Mouse (Mus musculus) CH12.LX (cell line): Measurements from ENCODE around the gene Hspa5. TPM values are rescaled to one million over a fixed set of nuclear protein-coding genes. Genes with fewer than 3 reads are reported as not detected.

ENCODE experiments used
- DNase-seq: peaks from one replicate; pipeline ENCODE4 v3.0.0-alpha.2; 2013; ENCODE audit errors: extremely low read depth
- H3K27ac ChIP-seq: 2 replicates; pipeline ENCODE4 v1.5.1; 2012; ENCODE audit warnings: low read depth, mild to moderate bottlenecking, control low read depth, moderate library complexity; ENCODE audit not compliant: insufficient read depth
- H3K27me3 ChIP-seq: replicated peaks from 2 replicates; pipeline ENCODE3; 2012; ENCODE audit warnings: inconsistent platforms
- H3K36me3 ChIP-seq, 2 experiments: replicated peaks in 1 of 2; 2 replicates each; pipeline versions ENCODE3 to v1.6.1; 2012; ENCODE audit warnings: inconsistent platforms in 1 of 2, low read length in 1 of 2, mild to moderate bottlenecking in 1 of 2, mixed read lengths in 1 of 2, moderate library complexity in 1 of 2; ENCODE audit not compliant: control insufficient read depth in 1 of 2, insufficient read depth in 1 of 2
- H3K4me1 ChIP-seq, 2 experiments: 2 replicates each; pipeline ENCODE4 v1.6.1; 2012; ENCODE audit warnings: inconsistent platforms in 1 of 2, moderate library complexity in 1 of 2; ENCODE audit not compliant: insufficient read depth in 2 of 2, control insufficient read depth in 1 of 2
- H3K4me2 ChIP-seq: 2 replicates; pipeline ENCODE4 v1.6.1; 2012; ENCODE audit warnings: low read depth, mild to moderate bottlenecking, control low read depth; ENCODE audit not compliant: poor library complexity, insufficient read depth, severe bottlenecking
- H3K4me3 ChIP-seq, 3 experiments: fragments of 150-350 bp in 1 of 3; sonication (generic) in 1 of 3; replicated peaks in 1 of 3; 2 replicates each; pipeline versions ENCODE3 to v1.5.1; 2011 to 2012; ENCODE audit warnings: low read depth in 2 of 3, low read length in 2 of 3, mild to moderate bottlenecking in 2 of 3, moderate library complexity in 2 of 3, control low read depth in 1 of 3, improper control_type of control experiment in 1 of 3, inconsistent platforms in 1 of 3, mixed read lengths in 1 of 3; ENCODE audit not compliant: poor library complexity in 1 of 3
- H3K79me2 ChIP-seq: replicated peaks from 2 replicates; pipeline ENCODE4 v1.6.1; 2012; ENCODE audit warnings: mild to moderate bottlenecking, moderate library complexity; ENCODE audit not compliant: control insufficient read depth, poor library complexity, insufficient read depth, severe bottlenecking; ENCODE audit errors: extremely low read depth
- H3K9ac ChIP-seq: 2 replicates; pipeline ENCODE4 v1.6.1; 2012; ENCODE audit warnings: low read depth, mild to moderate bottlenecking, control low read depth, moderate library complexity; ENCODE audit not compliant: insufficient read depth
- H3K9me3 ChIP-seq: replicated peaks from 2 replicates; pipeline ENCODE3; 2012; ENCODE audit warnings: low read length, inconsistent platforms, mixed read lengths
- E2F4 ChIP-seq: IDR thresholded peaks from 2 replicates; pipeline ENCODE4 v1.6.1; 2011; ENCODE audit warnings: low read depth, low read length, improper control_type of control experiment; ENCODE audit not compliant: insufficient replicate concordance
- ELF1 ChIP-seq: IDR thresholded peaks from 2 replicates; pipeline ENCODE4 v1.6.1; 2014; ENCODE audit warnings: low read depth, mild to moderate bottlenecking, inconsistent platforms, low read length, improper control_type of control experiment
- GABPA ChIP-seq: IDR thresholded peaks from 2 replicates; pipeline ENCODE4 v1.6.1; 2012; ENCODE audit warnings: low read depth, low read length, improper control_type of control experiment, inconsistent platforms; ENCODE audit not compliant: insufficient replicate concordance
- HCFC1 ChIP-seq: IDR thresholded peaks from 2 replicates; pipeline ENCODE4 v1.6.1; 2012; ENCODE audit warnings: low read depth, mild to moderate bottlenecking, inconsistent platforms, low read length, improper control_type of control experiment
- IRF4 ChIP-seq: IDR thresholded peaks from 2 replicates; pipeline ENCODE4 v1.6.1; 2014; ENCODE audit warnings: low read depth, mild to moderate bottlenecking, inconsistent platforms, low read length, improper control_type of control experiment
- KAT2A ChIP-seq: IDR thresholded peaks from 2 replicates; pipeline ENCODE4 v1.6.1; 2012; ENCODE audit warnings: low read length, improper control_type of control experiment, inconsistent platforms; ENCODE audit not compliant: insufficient replicate concordance
- MAFK ChIP-seq: IDR thresholded peaks from 2 replicates; pipeline ENCODE4 v1.6.1; 2011; ENCODE audit warnings: low read length, improper control_type of control experiment; ENCODE audit not compliant: insufficient replicate concordance
- MEF2A ChIP-seq: IDR thresholded peaks from 2 replicates; pipeline ENCODE4 v1.6.1; 2014; ENCODE audit warnings: low read depth, mild to moderate bottlenecking, inconsistent platforms, low read length, improper control_type of control experiment, borderline replicate concordance
- MXI1 ChIP-seq: IDR thresholded peaks from 2 replicates; pipeline ENCODE4 v1.6.1; 2011; ENCODE audit warnings: mild to moderate bottlenecking, low read depth, low read length, improper control_type of control experiment
- POLR2AphosphoS2 ChIP-seq: IDR thresholded peaks from 2 replicates; pipeline ENCODE4 v1.6.1; 2011; ENCODE audit warnings: low read depth, low read length, improper control_type of control experiment
- RAD21 ChIP-seq: IDR thresholded peaks from 2 replicates; pipeline ENCODE4 v1.6.1; 2011; ENCODE audit warnings: low read depth, mild to moderate bottlenecking, low read length, improper control_type of control experiment, moderate library complexity
- RCOR1 ChIP-seq: conservative IDR thresholded peaks from 2 replicates; pipeline ENCODE4 v1.6.1; 2012; ENCODE audit warnings: low read depth, mild to moderate bottlenecking, inconsistent platforms, low read length, improper control_type of control experiment
- TBP ChIP-seq: conservative IDR thresholded peaks from 2 replicates; pipeline ENCODE4 v1.6.1; 2011; ENCODE audit warnings: low read depth, low read length, improper control_type of control experiment
- USF2 ChIP-seq: conservative IDR thresholded peaks from 2 replicates; pipeline ENCODE4 v1.6.1; 2011; ENCODE audit warnings: low read depth, low read length, improper control_type of control experiment
- ZMIZ1 ChIP-seq: IDR thresholded peaks from 2 replicates; pipeline ENCODE4 v1.6.1; 2012; ENCODE audit warnings: low read depth, mild to moderate bottlenecking, inconsistent platforms, low read length, improper control_type of control experiment
- dilution Hi-C: fragments of 300-500 bp; cut with MboI; formaldehyde crosslinking; loops from 2 replicates; pipeline ENCODE4 v1.14.3; 2020; ENCODE audit warnings: low sequenced_read_pairs; ENCODE audit not compliant: extremely low pct_unique_long_range_greater_than_20kb, extremely low pct_ligation_motif_present
- in situ Hi-C: fragments of 300-500 bp; cut with MboI; formaldehyde crosslinking; loops from 3 replicates; pipeline ENCODE4 v1.14.3; 2019; ENCODE audit warnings: low sequenced_read_pairs, low pct_ligation_motif_present, low pct_unique_long_range_greater_than_20kb, mixed read lengths
- polyA plus RNA-seq: library from polyadenylated mRNA; unstranded; fragments of >175 nt; gene quantifications from 2 replicates; pipeline ENCODE4 v1.2.1, GENCODE M21; 2012; ENCODE audit warnings: low read depth; ENCODE audit not compliant: insufficient read length
- total RNA-seq, 2 experiments: library from RNA; depleted of rRNA; stranded (reverse); fragments of 300-350 nt in 1 of 2; fragments of >200 nt in 1 of 2; gene quantifications; 2 replicates each; pipeline ENCODE4 v1.2.3; 2012 to 2014

Gene Hspa5
- total and polyA plus RNA-seq, 3 experiments = 791 to 1,168 (median 866) TPM

- H3K9me3 ChIP-seq = no peaks in the 10 kb centered on the region
- no peak overlapping the region for H3K9ac ChIP-seq
- peaks cover 58% of the 10 kb centered on the region for H3K79me2 ChIP-seq
- H3K4me2 ChIP-seq = no peak overlapping the region
- H3K27ac ChIP-seq = no peak overlapping the region
- TF ChIP-seq RCOR1 (no peak), GABPA (no peak), ZMIZ1 (no peak), MAFK (peak; percentile 98)
- dilution Hi-C loops (no loop called here), in situ Hi-C loops (no loop called here)
- no peak for DNase-seq
- no peaks in the 10 kb centered on the region for H3K27me3 ChIP-seq
- H3K4me3 ChIP-seq = no peak overlapping the region
- peaks cover 2 to 41% of the 10 kb centered on the region in 2 experiments for H3K36me3 ChIP-seq
- no peaks in the 10 kb centered on the region for H3K4me1 ChIP-seq
Measured at GRCm38 (mm10) chr2:34736626-34737025, 35.1 kb upstream of the Hspa5 start.

- Histone ChIP-seq H3K36me3 (peaks cover 6 to 46% of the 10 kb centered on the region in 2 experiments), H3K4me2 (no peak overlapping the region), H3K9ac (no peak overlapping the region)
- TF ChIP-seq USF2 = no peak
- TF ChIP-seq MEF2A = no peak
- no peak for TF ChIP-seq ELF1
- no peak for TF ChIP-seq TBP
- TF ChIP-seq HCFC1 = no peak
- TF ChIP-seq MXI1 = no peak
- TF ChIP-seq IRF4 = no peak
- TF ChIP-seq E2F4 = no peak
- no peak for TF ChIP-seq POLR2AphosphoS2
- no peak for TF ChIP-seq RAD21
- no peak for TF ChIP-seq MAFK
- no peak for TF ChIP-seq KAT2A
- TF ChIP-seq, all 38 proteins: peak for 0
- no peak for DNase-seq
- dilution Hi-C loops (no loop called here), in situ Hi-C loops (no loop called here)
- no peak overlapping the region for H3K4me3 ChIP-seq
- H3K27ac ChIP-seq = no peak overlapping the region
- H3K9me3 ChIP-seq = no peaks in the 10 kb centered on the region
- no peaks in the 10 kb centered on the region for H3K27me3 ChIP-seq
- peaks cover 49% of the 10 kb centered on the region for H3K79me2 ChIP-seq
- H3K4me1 ChIP-seq = peaks cover 0 to 8% of the 10 kb centered on the region in 2 experiments; a peak in 1 of 4 replicates
Measured at GRCm38 (mm10) chr2:34737911-34738310, 33.9 kb upstream of the Hspa5 start.
